Mouse (Mus musculus): ENCODE results near the gene Bnip1. TPM values are rescaled to one million over a fixed set of nuclear protein-coding genes. Genes with fewer than 3 reads are reported as not detected.

Gene Bnip1
- polyA plus RNA-seq, 1 experiment = 26.5 TPM

DNA sequence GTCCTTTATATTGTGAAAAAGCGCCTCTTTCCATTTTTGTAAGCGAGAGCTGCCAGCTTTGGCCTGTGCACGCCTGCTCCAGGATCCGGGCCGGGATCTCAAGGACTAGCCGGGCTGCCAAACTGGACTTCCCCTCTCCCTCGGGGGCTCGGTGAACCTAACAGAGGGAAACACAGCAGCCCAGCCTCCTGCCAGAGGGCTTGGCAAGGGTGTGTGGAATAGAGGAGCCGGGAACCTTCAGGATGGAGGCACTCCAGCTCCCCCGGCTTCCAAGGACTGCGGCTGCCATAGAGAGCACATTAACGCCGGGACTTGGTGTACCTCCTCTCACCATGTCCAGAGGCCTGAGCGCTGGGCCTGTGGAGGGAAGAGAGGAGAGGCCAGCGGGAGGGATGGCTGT lies 11.2 kb downstream of the Bnip1 start:
- Histone ChIP-seq H3K4me1 (peaks cover 12% of the 10 kb centered on the region), H3K4me3 (replicated peaks) (no peak overlapping the region), H3K27me3 (replicated peaks) (peaks cover 11% of the 10 kb centered on the region), H3K36me3 (replicated peaks; ENCODE audit: low read length) (peaks cover 65% of the 10 kb centered on the region), H3K9me3 (peaks cover 3% of the 10 kb centered on the region; the same call in 1 of the 2 replicates)
- TF ChIP-seq FLI1 (IDR thresholded peaks at IDR 0.05; ENCODE audit: low read length) = no peak
- TF ChIP-seq GATA1 (IDR thresholded peaks at IDR 0.05; ENCODE audit: borderline replicate concordance, low read length) = no peak

DNA sequence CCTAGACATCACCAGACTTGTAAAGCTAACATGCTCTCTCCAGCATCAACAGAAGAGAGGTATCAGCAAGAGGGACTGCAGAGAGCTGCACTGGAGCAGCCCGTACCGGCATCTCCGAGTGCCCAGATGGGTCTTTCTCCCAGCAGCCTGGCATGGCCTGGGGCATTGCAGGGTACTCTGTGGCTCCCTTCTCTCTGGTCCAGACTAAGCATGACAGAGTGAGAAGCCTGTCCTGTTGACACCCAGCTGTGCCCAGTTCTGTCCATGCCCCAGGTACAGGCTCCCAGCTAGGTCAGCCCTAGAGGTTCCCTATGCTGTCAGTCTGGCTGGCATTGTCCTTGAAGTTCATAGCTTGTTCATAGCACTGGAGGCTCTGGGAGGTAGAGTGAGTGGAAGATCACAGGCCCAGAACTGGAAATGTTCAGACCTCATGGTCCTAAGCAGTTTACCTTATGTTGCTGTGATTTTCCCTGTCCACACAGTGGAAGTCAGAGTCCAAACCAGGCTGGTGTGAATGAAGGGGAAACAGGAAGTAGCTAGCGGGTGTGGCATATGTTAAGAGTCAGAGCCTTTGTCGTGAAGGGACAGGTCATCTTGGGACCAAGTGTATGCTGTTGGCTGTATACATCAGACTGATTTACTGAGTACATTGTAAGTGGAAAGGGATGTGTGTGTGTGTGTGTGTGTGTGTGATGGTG lies 12.4 kb downstream of the Bnip1 start:
- H3K36me3 ChIP-seq (replicated peaks; ENCODE audit: low read length) = peaks cover 56% of the 10 kb centered on the region
- peaks cover 3% of the 10 kb centered on the region; the same call in 1 of the 2 replicates for H3K9me3 ChIP-seq
- H3K4me3 ChIP-seq (replicated peaks) = no peak overlapping the region
- TF ChIP-seq GATA1 (IDR thresholded peaks at IDR 0.05; ENCODE audit: borderline replicate concordance, low read length) (no peak), FLI1 (IDR thresholded peaks at IDR 0.05; ENCODE audit: low read length) (no peak)
- H3K4me1 ChIP-seq = peaks cover 12% of the 10 kb centered on the region
- peaks cover 21% of the 10 kb centered on the region for H3K27me3 ChIP-seq (replicated peaks)

DNA sequence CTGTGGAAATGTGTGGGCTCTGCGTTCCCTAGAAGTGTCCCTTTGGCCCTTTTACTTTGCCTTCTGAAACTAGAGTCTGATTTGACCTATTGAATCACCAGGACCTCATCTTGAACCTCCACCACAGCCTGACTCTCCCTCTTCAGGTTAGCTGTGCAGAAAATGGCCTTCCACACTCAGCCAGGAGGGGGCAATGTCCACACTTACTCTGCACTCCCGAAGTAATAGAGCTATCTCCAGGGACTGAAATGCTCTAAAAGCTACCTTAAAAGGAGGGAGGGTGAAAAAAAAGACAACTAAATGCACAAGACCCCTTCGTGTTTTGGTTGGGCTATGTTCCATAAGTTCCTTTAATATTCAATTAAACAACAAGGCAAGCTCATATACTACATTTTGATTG lies 13.9 kb downstream of the Bnip1 start:
- no peak overlapping the region for H3K4me3 ChIP-seq (replicated peaks)
- H3K4me1 ChIP-seq = peaks cover 12% of the 10 kb centered on the region
- H3K27me3 ChIP-seq (replicated peaks) = peaks cover 28% of the 10 kb centered on the region
- peaks cover 40% of the 10 kb centered on the region for H3K36me3 ChIP-seq (replicated peaks; ENCODE audit: low read length)
- no peak for TF ChIP-seq FLI1 (IDR thresholded peaks at IDR 0.05; ENCODE audit: low read length)
- no peak for TF ChIP-seq GATA1 (IDR thresholded peaks at IDR 0.05; ENCODE audit: borderline replicate concordance, low read length)
- H3K9me3 ChIP-seq = peaks cover 3% of the 10 kb centered on the region; the same call in 1 of the 2 replicates

GRCm38 (mm10) chr17:26795386-26795785 lies 14.5 kb downstream of the Bnip1 start:
- H3K4me3 ChIP-seq (replicated peaks) = no peak overlapping the region
- H3K36me3 ChIP-seq (replicated peaks; ENCODE audit: low read length) = peaks cover 34% of the 10 kb centered on the region
- peaks cover 30% of the 10 kb centered on the region for H3K27me3 ChIP-seq (replicated peaks)
- H3K4me1 ChIP-seq = peaks cover 12% of the 10 kb centered on the region
- H3K9me3 ChIP-seq = peaks cover 3% of the 10 kb centered on the region; the same call in 1 of the 2 replicates
- TF ChIP-seq GATA1 (IDR thresholded peaks at IDR 0.05; ENCODE audit: borderline replicate concordance, low read length) (no peak), FLI1 (IDR thresholded peaks at IDR 0.05; ENCODE audit: low read length) (no peak)

DNA sequence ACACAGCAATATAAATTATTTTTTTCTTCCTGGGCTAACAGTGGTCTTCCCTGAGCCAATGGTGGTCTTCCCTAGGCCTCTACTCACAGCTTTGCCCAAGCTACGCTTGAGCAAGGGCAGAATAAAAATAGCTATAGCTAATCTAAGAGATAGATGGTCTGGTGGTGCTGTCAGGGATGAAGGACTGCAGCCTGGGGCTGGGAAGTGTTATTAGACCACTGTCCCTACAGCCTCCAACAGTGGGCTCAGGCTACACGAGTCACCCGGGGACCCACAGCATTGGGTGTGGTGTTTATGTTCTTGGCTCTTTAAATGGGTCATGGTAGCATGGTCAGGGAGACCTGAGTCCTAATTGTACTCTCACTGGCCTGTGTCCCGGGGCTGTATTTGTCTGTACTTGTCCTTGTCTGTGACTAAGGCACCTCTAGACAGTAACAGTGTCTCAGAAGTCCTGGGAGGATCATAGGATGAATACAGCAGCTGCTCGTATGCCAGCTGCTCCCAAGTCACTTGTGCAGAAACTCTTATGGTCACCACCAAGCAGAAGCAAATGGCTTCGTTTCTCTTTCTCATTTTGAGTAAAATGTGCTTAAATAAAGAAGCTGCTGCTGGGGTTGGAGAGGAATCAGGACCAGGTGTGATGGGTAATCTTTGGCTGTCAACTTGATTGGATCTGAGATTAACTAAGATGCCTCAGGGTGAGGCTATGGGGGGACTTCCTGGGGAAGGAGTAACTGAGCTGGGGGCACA lies 16.7 kb downstream of the Bnip1 start:
- Histone ChIP-seq H3K4me1 (peaks cover 12% of the 10 kb centered on the region), H3K36me3 (replicated peaks; ENCODE audit: low read length) (peaks cover 12% of the 10 kb centered on the region), H3K9me3 (peaks cover 3% of the 10 kb centered on the region; the same call in 1 of the 2 replicates), H3K4me3 (replicated peaks) (no peak overlapping the region), H3K27me3 (replicated peaks) (peaks cover 32% of the 10 kb centered on the region)
- TF ChIP-seq FLI1 (IDR thresholded peaks at IDR 0.05; ENCODE audit: low read length) (no peak), GATA1 (IDR thresholded peaks at IDR 0.05; ENCODE audit: borderline replicate concordance, low read length) (no peak)

- Histone ChIP-seq H3K4me1 (no peaks in the 10 kb centered on the region), H3K4me3 (replicated peaks) (no peak overlapping the region), H3K27me3 (replicated peaks) (peaks cover 36% of the 10 kb centered on the region), H3K36me3 (replicated peaks; ENCODE audit: low read length) (no peaks in the 10 kb centered on the region), H3K9me3 (peaks cover 24% of the 10 kb centered on the region)
- TF ChIP-seq GATA1 (IDR thresholded peaks at IDR 0.05; ENCODE audit: borderline replicate concordance, low read length) (no peak), FLI1 (IDR thresholded peaks at IDR 0.05; ENCODE audit: low read length) (no peak)
Measured at GRCm38 (mm10) chr17:26802886-26803285, 22.0 kb downstream of the Bnip1 start.

GRCm38 (mm10) chr17:26812607-26813006 lies 31.7 kb downstream of the Bnip1 start:
- no peaks in the 10 kb centered on the region; the same call in 1 of the 2 replicates for H3K4me1 ChIP-seq
- H3K36me3 ChIP-seq (replicated peaks; ENCODE audit: low read length) = no peaks in the 10 kb centered on the region
- no peak overlapping the region for H3K4me3 ChIP-seq (replicated peaks)
- TF ChIP-seq GATA1 (IDR thresholded peaks at IDR 0.05; ENCODE audit: borderline replicate concordance, low read length) (no peak), FLI1 (IDR thresholded peaks at IDR 0.05; ENCODE audit: low read length) (no peak)
- H3K9me3 ChIP-seq = peaks cover 7% of the 10 kb centered on the region
- peaks cover 72% of the 10 kb centered on the region for H3K27me3 ChIP-seq (replicated peaks)

GRCm38 (mm10) chr17:26813497-26813896 lies 32.6 kb downstream of the Bnip1 start:
- peaks cover 81% of the 10 kb centered on the region for H3K27me3 ChIP-seq (replicated peaks)
- H3K4me1 ChIP-seq = no peaks in the 10 kb centered on the region; the same call in 1 of the 2 replicates
- H3K9me3 ChIP-seq = peaks cover 7% of the 10 kb centered on the region
- no peak overlapping the region for H3K4me3 ChIP-seq (replicated peaks)
- H3K36me3 ChIP-seq (replicated peaks; ENCODE audit: low read length) = no peaks in the 10 kb centered on the region
- no peak for TF ChIP-seq GATA1 (IDR thresholded peaks at IDR 0.05; ENCODE audit: borderline replicate concordance, low read length)
- TF ChIP-seq FLI1 (IDR thresholded peaks at IDR 0.05; ENCODE audit: low read length) = no peak

GRCm38 (mm10) chr17:26816810-26817209 lies 35.9 kb downstream of the Bnip1 start:
- peaks cover 76% of the 10 kb centered on the region for H3K27me3 ChIP-seq (replicated peaks)

DNA sequence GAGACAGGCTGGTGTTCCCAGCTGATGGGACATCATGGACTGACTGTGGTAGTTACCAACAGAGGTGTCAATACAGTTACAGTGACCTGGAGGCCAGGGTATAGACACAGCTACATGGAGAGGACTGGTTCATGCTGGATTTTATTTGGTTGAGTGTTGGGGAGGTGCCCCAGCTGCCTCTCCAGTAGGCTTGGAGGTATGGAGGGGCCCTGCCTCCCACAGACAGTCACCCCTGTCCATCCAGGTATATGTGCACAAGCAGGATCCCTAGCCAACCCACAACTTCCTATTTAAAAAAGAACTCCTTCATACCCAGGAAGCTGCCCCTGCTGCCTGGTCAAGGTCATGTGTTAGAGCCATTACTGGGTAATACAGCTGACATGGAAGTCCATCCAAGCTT lies 36.9 kb downstream of the Bnip1 start:
- Histone ChIP-seq H3K9me3 (peaks cover 5% of the 10 kb centered on the region), H3K4me1 (no peaks in the 10 kb centered on the region; the same call in 1 of the 2 replicates), H3K4me3 (replicated peaks) (no peak overlapping the region), H3K36me3 (replicated peaks; ENCODE audit: low read length) (no peaks in the 10 kb centered on the region), H3K27me3 (replicated peaks) (peaks cover 67% of the 10 kb centered on the region)
- TF ChIP-seq FLI1 (IDR thresholded peaks at IDR 0.05; ENCODE audit: low read length) (no peak), GATA1 (IDR thresholded peaks at IDR 0.05; ENCODE audit: borderline replicate concordance, low read length) (no peak)

More at GRCm38 (mm10) chr17:26816810-26817209, 35.9 kb downstream of the Bnip1 start:
- Histone ChIP-seq H3K4me3 (replicated peaks) (no peak overlapping the region), H3K9me3 (peaks cover 5% of the 10 kb centered on the region), H3K36me3 (replicated peaks; ENCODE audit: low read length) (no peaks in the 10 kb centered on the region), H3K4me1 (no peaks in the 10 kb centered on the region; the same call in 1 of the 2 replicates)
- TF ChIP-seq FLI1 (IDR thresholded peaks at IDR 0.05; ENCODE audit: low read length) (no peak), GATA1 (IDR thresholded peaks at IDR 0.05; ENCODE audit: borderline replicate concordance, low read length) (no peak)

Data from megakaryocyte, embryonic 14.5 days (primary cell).